Mouse (Mus musculus): ENCODE results near the gene Ddx25.
A peak's percentile ranks its signal among the peaks of the same experiment; 100 is the strongest.

Gene Ddx25

DNA sequence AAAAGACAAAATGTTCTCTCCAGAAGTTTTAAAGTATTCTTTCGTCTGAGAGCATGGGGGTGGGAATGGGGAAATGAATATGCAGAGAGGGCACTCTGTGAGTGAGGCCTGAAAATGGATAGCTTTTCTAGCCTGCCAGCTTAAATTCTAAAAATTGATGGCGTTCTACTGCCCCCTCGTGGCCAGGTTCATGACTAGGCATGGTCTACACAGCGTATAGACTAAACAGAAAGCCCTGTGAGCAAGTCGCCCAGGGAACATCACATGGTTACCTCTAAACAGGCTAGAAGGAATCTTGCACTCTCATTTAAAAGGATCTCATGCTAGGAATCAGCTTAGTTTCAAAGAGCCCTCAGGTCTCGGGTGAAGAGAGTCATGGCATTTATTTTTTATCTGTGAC is 16.8 kb downstream of the Ddx25 start:
- DNase-seq (ENCODE audit: low spot score) = peak; percentile 49

DNA sequence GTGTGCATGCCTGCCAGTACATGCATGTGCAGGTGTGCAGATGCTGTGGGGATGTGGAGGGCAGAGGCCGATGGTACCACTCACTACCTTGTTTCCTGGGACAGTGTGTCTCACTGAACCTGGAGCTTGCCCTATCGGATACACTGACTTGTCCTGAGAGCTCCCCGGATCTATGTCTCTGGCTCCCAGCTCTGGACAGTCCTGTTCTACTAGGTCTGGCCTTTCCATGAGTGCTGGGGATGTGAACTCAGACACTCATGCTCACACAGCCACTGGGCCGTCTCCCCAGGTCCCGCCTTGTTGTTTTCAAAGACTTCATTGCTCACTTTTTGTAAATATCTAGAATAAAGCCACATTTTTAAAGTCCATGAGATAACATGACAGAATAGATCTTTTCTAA is 17.3 kb downstream of the Ddx25 start:
- DNase-seq (ENCODE audit: low spot score) = no peak

DNA sequence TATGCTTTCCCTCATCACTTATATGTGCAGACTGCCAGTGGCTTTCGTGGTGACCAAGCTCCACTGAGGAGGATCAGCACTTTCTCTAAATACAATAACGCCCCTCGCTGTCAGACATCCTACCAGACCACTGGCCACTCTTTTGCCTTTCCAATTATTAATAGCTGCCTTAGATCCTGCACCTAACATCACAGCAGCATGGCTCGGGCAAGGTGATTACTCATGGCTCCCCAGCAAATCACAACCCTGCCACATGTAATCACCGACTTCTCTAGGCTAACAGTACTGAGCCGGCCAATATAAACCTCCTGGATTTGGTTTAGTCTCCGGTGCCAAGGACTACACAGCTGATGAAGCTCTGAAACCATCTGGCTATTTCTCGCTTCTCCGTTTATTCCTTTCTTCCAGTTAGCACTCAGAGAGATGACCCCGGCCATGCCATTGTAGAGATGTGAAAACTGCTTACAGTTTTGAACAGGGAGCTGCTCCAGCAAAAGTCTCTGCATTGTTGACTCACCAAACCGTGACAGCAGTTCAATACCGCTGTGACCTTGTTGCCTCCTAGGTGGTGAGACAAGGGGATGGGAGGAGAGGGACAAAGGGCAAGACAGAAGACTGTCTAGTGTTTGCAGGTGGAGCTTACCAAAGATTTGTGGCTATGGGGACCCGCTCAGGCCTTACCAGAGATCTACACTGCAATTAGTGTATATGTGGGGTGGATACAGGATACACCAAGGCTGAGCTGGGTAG is 19.2 kb downstream of the Ddx25 start:
- no peak for DNase-seq (ENCODE audit: low spot score)

DNA sequence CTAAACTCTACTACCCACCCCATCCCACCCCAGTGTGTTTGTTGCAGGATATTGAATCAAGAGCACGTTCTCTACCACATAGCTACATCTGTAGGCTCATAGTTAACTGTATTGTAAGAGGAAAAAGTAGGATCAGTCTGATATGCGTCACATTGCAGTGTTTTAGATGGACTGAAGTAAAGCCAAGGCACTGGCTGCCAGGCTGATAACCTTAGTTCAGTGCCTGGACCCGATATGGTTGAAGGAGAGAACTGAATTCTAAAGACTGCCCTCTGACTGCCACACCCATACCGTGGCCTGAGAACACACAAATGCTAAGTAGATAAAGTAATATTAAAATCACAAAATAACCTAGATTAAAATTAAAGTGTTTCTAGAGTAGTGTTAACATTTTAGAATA is 22.5 kb downstream of the Ddx25 start:
- no peak for DNase-seq (ENCODE audit: low spot score)

DNA sequence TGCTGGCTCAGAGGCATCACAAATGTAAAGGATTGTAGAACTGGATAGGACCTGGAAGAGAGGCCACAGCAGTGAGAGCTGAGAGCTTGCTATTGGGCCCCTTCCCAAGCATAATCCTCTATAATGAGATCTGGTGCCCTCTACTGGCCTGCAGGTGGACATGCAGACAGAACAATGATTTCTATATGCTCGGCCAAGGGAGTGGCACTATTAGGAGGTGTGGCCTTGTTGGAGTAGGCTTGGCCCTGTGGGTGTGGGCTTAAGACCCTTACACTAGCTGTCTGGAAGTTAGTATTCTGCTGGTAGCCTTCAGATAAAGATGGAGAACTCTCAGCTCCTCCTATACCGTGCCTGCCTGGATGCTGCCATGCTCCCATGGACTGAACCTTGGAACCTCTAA is 23.2 kb downstream of the Ddx25 start:
- DNase-seq (ENCODE audit: low spot score) = no peak

DNA sequence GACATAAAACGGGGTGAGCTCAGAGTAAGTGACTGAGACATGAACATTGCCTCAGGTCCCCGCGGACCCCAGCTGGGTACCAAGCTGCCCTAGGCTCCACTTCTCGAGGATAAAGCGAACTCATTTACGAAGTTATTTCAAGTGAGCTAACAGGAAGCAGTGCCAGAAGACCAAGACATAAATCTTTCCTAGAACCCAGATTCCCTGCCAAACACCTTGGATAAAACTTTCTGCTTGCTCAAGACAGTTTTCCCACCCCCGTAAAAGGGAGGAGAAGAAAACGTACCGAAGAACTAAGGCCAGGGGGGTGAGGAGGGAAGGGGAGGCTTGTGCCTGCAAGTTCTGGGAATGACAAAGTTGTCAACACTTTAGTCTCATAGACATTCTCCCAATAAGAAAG is 25.1 kb downstream of the Ddx25 start:
- no peak for DNase-seq (ENCODE audit: low spot score)

DNA sequence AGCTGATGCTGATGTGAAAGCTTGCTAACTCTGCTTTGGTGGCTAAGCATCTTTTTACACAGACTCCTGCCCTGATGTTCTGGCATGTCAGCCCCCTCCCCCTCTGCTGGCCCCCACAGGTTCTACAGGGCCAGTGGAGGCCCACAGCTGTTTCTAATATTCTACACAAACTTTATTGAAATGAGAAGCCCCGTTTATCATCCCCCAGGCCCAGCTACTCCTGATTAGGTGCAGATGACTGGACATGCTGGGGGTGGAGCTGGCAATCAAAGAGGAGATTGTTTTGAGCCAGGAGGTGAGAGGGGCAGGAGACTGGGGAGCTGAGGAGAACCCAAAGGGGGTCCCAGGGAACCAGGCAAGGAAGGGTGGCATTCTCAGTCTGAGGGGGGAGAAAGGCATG is 28.5 kb downstream of the Ddx25 start:
- no peak for DNase-seq (ENCODE audit: low spot score)

DNA sequence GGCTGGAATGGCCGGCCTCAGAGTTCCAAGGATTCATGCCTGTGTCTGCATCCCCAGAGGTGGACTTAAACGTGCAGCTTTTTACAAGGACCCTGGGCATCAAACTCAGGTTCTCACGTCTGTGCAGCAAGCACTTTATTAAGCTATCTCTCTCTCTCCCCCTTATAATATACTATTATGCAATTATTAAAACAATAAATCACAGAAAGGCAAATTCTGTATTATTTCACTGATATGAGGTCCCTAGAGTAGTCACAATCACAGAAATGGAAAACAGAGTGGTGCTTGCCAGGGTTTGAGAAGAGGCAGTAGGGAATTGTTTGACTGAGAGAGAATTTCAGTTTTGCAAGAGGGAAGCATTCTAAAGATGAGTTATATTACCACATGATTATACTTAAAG is 29.2 kb downstream of the Ddx25 start:
- DNase-seq (ENCODE audit: low spot score) = no peak

DNA sequence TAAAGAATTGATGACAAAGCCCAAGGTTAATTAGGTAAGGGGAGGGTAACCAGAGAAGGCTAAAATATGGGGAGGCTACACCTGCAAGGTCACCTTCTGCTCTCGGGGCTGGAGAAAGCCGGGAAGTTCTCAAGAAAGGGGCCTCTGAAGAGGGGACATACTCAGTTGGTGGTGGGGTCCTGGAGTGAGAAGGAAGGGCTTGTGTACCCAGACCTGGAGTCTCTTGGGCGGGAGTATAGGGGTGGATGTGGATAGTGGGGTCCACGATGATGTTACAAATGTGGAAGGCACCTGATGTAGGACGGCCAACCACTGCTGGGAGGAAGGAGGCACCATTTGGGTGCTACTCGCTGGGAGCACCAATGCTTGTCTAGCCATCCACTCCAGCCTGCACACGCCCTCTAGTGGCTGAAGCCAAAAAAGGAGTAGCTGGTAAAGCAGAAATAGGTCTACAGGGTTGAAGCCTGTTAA is 34.4 kb downstream of the Ddx25 start:
- no peak for DNase-seq (ENCODE audit: low spot score)

DNA sequence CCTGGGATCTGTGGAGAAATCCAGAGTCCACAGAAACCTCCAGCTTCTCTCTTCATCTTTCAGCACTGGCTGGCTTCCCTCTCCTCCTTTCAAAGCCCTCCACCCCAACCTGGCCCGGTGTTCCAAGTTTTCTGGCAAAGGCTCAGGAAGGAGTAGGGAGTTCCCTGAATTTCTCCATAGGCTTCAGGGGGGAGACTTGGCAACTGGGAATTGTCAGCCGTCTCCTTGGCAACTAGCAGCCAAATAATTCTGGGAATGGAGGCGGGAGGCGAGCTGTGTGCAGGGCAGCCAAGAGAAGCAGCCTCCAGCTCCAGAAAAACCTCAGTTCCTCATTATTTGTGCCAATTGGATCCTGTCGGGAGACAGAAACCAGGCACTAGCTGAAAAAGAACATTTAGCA is 34.8 kb downstream of the Ddx25 start:
- DNase-seq (ENCODE audit: low spot score) = no peak

DNA sequence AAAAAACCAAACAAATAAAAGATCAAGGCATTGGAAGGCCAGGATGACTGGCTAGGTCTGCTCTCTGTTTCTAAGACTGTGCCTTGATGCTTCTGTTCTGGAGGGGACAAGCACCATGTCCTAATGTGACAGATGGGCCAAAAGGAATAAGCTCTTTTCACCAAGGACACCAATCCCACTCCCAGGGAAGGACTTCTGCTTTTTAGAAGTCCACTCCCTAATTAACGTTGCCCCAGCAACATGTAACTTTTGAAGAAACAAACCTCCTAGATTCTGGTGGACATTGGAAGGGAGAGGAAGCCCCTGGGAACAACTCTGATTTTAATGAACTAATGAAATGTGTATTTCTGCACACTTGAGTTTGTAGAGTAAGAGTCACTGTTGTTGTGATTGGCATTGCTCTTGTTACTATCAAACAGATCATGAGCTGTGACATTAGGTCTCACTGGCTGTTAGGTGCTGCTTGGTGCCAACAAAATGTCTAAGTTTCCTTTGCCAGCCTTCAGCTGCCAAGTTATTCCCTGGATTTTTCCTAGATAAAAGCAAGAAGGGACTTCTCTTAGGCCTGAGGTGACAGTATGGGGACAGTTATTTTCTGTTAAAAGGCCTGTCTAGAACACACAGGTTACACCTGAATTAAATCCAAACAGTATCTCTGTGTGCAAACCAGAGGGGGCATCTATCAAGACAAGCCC is 35.4 kb downstream of the Ddx25 start:
- no peak for DNase-seq (ENCODE audit: low spot score)

DNA sequence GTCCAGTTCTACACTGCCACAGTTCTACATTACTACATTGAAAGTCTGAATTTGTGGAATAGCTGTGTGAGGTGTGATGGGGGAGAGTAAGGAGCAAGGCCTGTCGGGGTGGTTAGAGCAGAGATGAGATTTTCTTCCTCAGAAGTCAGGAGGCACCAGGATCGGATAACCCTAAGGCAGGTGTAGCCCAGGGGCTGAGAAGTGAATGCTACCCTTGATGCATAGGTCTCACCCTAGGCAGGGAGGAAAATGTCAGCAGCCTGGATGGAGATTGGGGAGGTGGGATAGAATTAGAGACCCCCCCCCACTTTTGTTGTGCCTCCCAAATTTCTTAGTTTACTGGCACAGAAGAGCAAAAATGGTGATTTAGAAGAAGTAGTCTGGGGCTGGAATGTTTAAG is 36.1 kb downstream of the Ddx25 start:
- DNase-seq (ENCODE audit: low spot score) = no peak

DNA sequence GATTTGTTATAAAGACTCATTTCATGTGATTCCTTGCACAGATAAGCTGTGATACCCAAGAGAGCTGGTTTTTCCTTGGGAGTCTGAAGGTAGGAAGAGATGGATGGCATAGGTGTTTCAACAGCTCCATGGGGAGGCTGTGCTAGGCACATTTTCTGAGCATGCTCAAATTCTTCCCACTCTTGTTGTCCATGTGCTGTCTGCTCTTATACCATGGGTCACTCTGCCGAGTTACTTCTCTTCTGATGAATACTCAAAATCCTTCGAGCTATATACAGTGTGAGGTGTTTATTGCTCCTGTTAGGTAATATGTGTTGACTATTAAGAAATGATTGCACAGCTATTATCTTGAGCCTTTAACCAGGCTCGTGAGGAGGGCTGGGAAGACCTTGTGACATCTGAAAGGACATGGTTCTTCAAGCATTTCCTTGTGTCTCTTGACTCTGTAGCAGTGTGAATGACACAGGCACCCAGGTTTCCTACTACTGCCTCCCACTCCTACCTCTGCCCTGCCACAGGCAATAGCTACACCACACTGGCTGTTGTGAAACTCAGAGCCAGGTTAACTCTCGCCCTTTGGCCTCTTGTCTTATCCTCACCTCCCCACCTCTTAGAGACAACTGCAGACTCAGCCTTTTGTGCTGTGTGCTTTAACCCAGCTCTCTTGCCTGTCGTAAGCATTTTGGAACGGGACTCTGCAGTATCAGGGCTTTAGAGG is 37.5 kb downstream of the Ddx25 start:
- no peak for DNase-seq (ENCODE audit: low spot score)

DNA sequence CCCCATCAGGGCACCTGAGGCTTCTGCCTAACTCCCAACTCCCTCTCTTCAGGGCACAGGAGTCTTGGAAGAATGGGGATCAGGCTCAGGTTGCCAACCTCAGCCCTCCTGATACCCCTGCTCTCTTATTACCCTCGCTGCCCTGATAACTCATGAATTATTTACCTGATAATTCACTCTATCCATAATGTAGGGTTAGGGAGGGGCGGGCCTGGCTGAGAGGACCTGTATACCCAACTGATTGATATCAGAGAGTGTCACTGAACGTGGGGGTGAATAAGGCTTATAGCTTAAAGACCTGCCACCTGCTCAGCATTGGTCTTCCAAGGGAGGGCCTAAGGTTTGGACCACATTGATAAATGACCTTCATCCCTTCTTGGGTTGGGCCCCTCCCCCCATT is 40.2 kb downstream of the Ddx25 start, which contains the start of gene Gm1113:
Gene Gm1113, minus strand, starts transcription at position 101 of the 400 bp plus-strand sequence.
- DNase-seq (ENCODE audit: low spot score) = no peak

DNA sequence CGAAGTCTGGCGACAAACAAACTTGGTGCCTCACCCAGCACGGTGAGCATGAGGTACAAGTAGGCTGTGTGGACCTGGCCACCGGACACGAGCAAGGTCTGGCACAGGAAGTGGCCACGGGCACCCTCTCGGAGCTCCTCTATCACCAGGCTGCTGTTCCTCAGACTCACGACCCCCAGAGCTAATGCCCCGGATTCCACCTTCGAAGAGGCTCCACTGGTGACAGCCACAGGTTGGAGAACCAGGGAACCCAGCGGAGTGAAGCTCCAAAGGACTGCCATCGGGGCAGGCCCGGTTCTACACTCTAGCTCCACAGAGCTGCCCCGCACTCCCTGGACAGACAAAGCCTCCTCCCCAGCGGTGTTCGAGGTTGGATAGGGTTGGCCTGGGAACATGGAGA is 41.6 kb downstream of the Ddx25 start:
- no peak for DNase-seq (ENCODE audit: low spot score)

DNA sequence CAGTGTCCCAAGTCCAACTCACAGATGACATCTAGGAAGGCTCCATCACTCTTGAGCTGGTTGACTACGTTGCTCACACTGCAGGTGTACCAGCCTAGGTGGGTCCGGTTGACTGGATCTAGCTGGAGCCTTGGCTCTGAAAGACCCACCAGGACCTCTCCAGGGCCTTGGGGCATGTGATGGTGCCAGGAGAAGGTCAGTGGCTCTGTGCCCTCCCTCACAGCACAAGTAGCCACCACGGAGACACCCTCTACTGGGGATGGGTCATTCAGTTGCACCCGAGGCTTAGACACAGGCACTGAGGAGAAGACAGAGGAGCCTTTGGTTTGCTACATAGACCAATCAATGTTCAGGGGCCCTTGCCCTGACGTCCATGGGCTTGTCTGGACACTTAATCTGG is 42.1 kb downstream of the Ddx25 start:
- no peak for DNase-seq (ENCODE audit: low spot score)

DNA sequence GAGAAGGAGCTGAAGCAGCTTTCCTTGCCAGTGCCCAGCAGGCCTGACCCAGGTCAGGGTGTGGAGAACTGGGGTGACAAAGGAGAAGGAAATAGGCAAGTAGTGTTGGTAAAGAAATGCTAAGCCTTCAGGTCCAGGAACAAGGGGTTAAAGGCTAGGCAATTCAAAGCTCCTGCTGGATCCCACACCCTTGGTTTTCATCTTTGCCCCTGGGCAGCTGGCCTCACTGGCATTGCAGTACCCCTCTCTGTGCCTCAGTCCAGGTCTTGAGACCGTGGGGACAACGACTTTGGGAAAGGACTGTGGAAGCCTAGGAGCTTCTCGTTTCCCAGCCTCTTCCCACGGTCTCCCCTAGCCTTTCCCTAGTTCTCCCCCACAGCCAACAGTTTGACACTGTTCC is 44.4 kb downstream of the Ddx25 start:
- no peak for DNase-seq (ENCODE audit: low spot score)

DNA sequence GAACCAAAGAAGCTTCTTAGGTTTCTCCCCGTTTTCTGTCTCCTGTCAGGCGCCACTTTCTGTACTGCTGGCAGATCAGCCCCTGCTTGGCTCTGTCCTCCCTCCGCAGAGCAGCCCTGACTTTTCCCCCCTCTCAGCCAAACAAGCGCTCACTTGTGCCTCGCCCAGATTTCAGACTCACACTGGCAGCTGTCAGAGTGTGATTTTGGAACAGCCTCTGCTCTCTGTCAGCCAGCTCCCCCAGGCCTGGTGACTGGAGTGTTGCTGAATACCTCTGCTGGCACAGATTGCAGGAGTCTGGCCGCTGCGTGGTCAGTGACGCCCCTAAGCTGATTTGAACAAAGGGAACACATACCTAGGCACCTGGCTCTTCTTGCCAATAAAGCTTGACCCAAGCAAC is 50.1 kb downstream of the Ddx25 start:
- DNase-seq (ENCODE audit: low spot score) = no peak

DNA sequence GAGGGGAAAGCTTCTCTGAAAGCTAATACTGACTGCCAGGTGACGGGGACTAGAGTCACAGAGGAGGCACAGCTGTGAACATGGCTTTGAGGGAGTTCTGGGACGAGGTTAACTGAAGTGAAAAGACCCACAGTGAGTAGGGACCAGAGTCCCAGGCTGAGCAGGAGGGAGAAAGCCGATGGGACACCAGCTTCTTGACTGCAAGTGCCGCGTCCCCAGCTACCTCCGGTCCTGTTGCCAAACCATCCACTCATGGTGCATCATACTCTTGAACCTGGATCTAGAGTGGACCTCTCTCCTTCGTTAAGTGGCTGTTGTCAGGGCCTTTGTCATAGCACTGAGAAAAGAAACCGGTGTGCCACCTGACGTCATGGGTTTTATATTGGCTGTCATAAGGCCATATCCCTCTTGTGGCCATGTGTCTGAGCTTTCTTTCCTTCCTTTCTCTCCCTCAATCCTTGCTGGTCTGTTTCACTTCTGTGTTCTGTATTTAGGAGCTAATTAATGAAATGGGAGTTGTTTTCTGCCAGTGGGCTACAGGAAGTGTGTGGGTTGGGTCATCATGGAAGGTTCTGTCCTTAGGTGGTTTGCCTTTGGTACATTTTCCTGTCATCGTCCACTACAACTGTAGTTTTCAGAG is 55.8 kb downstream of the Ddx25 start:
- no peak for DNase-seq (ENCODE audit: low spot score)

DNA sequence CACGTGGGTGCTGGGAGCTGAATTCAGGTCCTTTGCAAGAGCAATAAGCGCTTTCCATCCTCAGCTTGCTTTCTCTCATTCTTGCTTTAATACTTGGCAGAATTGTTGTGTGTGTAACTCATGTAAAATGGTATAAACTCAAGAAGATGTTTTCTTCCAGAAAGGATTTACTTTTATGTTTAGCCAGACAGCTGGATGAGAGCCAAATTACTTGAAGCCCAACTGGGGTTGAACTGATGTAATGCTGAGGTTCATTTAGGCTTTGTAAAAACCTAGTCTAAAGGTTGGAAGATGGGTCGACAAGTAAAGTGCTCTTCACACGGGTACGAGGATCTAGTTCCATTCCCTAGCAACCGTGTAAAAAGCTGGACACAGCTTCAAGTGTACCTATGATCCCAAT is 58.4 kb downstream of the Ddx25 start:
- DNase-seq (ENCODE audit: low spot score) = no peak

DNA sequence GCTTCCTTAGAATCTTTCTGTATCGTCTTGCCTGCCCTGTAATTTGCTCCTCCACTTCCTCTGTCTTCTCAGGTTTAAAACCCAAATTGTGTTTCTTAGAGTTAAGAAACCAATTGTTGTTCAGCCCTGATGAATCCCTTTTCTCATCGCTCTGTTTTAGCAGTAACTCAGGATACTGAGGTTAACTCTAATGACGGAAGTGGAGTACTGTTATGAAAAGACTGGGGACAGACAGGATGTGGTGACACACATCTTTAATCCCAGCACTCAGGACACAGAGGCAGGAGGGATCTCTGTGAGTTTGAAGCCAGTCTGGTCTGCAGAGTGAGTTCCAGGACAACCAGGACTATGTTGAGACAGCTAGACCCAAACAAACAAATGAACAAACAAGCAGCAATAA is 62.9 kb downstream of the Ddx25 start:
- DNase-seq (ENCODE audit: low spot score) = no peak

DNA sequence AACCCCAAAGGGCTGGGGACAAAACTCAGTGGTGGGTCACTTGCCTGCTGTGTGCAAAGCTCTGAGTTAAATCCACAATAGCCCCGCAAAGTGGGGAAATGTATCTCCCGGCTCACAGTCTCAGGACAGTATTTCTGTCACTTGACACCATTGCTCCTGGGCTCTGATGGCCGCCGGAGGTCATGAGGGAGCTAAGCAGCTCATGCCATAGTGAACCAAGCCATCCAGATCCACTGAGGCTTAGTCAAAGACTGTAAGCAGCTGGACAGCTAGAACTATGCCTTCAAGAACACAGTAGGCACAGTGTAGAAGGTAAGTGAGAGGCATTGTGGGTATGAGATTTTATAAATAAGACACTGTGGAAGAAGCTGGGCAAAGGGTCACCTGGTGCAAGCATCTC is 63.4 kb downstream of the Ddx25 start:
- no peak for DNase-seq (ENCODE audit: low spot score)

DNA sequence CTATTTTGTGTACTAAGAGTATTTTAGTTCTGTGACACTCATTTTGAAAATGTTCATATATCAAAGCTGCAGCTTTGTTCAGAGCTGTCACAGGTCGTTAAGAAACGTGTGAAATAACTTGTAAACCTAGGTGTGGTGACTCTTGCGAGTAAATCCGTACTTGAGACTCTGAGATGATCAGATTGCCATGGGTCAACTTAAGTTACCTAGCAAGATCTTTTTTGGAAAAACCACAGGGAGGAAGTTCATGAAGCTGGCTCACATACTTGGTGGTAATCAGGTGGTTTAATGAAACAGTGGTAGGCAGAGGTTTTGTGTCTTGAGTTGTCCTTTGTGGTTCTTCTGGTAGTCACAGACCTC is 64.6 kb downstream of the Ddx25 start:
- no peak for DNase-seq (ENCODE audit: low spot score)
